Mouse (Mus musculus) megakaryocyte, embryonic 14.5 days (primary cell): ENCODE data around the gene Pnpla2.

ENCODE experiments used
- FLI1 ChIP-seq: IDR thresholded peaks from 2 replicates; pipeline ENCODE4 v1.6.1; 2012; ENCODE audit warnings: low read length, inconsistent platforms, mixed read lengths
- GATA1 ChIP-seq: IDR thresholded peaks from 3 replicates; pipeline ENCODE4 v1.6.1; 2012; ENCODE audit warnings: mixed read lengths, low read length, inconsistent platforms, borderline replicate concordance

DNA sequence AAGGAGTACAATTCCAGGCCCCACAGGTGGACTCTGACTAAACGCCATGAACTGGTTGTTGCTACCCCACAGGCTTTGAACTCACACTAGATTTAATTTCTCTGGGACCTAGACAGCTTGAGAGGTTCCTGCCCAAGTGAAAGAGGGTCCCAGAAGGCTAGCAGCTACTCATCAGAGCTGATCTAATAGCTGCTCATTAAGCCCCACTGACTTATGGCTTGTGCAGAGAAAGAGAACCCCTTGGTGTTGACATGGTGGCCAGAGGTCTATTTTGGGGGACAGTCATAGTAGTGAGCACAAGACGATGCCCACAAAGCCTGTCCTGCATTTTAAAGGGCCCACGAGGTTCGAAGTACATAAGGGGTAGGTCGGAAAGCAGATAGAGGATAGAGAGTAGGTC is 19.2 kb downstream of the Pnpla2 start:
- TF ChIP-seq GATA1 (no peak), FLI1 (no peak)
